Mouse (Mus musculus): ENCODE measurements at regions not wholly inside any gene's neighbourhood (a gene's known extent, or its start where the extent isn't known, plus 50 kb on each side); places are given as distances from the start of the nearest gene placed in this dataset.

DNA sequence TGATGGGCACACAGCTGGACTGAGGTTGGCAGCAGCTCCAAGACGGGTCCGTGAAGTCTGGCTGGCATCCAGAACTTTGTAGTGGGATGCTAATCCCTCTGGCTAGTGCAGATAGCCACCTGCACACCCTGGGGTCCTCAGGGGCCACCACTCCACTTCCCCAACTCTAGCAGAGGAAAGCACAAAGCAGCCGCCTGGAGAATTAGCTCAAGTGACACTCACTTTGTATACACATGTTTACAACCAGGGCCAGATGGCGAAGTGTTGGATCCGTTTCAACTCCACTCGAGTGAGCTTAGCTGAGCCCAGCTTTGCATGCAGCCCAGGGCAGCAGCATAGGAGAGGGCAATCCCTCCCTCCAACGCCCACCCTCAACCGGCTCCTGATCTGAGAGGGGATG lies 200.5 kb upstream of the Rpl38 start:
- no peak for TF ChIP-seq ZC3H11A (IDR thresholded peaks at IDR 0.05; ENCODE audit: borderline replicate concordance, low read depth, low read length)
- TF ChIP-seq MAFK (IDR thresholded peaks at IDR 0.05; ENCODE audit: insufficient read depth, low read depth, low read length) = no peak
- TF ChIP-seq HCFC1 (IDR thresholded peaks at IDR 0.05; ENCODE audit: borderline replicate concordance, insufficient read depth, low read length) = no peak
- no peak for TF ChIP-seq CHD2 (IDR thresholded peaks at IDR 0.05; ENCODE audit: low read depth, low read length)
- TF ChIP-seq ZNF384 (IDR thresholded peaks at IDR 0.05; ENCODE audit: low read depth, low read length) = no peak

Measured in ES-E14 (cell line).